Mouse (Mus musculus): ENCODE data around the gene Ddah1. TPM values are rescaled to one million over a fixed set of nuclear protein-coding genes. Genes with fewer than 3 reads are reported as not detected.
A peak's percentile ranks its signal among the peaks of the same experiment; 100 is the strongest.

Ddah1 gene
- total and polyA plus RNA-seq, 2 experiments: 43.1 to 80.8 TPM

- TF ChIP-seq POLR2A (IDR thresholded peaks at IDR 0.05; ENCODE audit: extremely low read depth, insufficient read depth, low read length) (no peak), CTCF (IDR thresholded peaks at IDR 0.05; ENCODE audit: low read depth, low read length) (no peak)
- Histone ChIP-seq H3K4me3 (ENCODE audit: insufficient read depth, low read depth, low read length) (no peak overlapping the region), H3K27ac (replicated peaks; ENCODE audit: insufficient read depth, low read depth, low read length) (no peak overlapping the region), H3K79me2 (ENCODE audit: control insufficient read depth, insufficient read depth, low read length) (peaks cover 26% of the 10 kb centered on the region; the same call in 1 of the 2 replicates), H3K4me1 (ENCODE audit: control insufficient read depth, insufficient read depth, low read length) (peaks cover 15% of the 10 kb centered on the region), H3K36me3 (ENCODE audit: control insufficient read depth, insufficient read depth, low read length) (no peaks in the 10 kb centered on the region), H3K27me3 (ENCODE audit: control insufficient read depth, insufficient read depth, low read length) (no peaks in the 10 kb centered on the region), H3K9ac (ENCODE audit: low read depth, low read length) (no peak overlapping the region)
- 81% methylated on average over 9 of the region's 9 CpGs for WGBS
- no peak for DNase-seq (ENCODE audit: extremely low read depth, low read depth, low spot score)
These were observed 14.9 kb downstream of the Ddah1 start for GRCm38 (mm10) chr3:145773384-145773783.

DNA sequence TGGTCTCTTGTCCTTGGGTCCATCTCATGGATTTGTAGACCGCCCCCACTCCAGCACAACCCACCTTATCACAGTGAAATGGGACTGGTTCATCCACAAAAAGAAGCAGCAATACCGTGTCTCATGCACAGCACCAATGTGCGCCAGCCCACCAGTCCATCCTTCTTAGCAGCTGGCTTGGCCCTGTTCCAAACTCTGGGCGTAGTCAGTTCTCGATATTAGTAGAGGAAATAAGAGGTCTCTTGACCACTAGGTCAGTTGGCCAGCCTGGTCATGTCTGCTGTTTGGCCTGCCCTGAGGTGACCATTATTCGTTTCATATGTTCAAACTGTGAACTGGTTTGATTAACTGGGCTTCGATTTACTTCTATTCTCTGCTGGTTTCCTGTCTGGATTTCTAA lies 15.9 kb downstream of the Ddah1 start:
- no peak overlapping the region for H3K9ac ChIP-seq (ENCODE audit: low read depth, low read length)
- no peak for DNase-seq (ENCODE audit: extremely low read depth, low read depth, low spot score)
- no peaks in the 10 kb centered on the region for H3K36me3 ChIP-seq (ENCODE audit: control insufficient read depth, insufficient read depth, low read length)
- 76% methylated on average over 7 of the region's 7 CpGs for WGBS
- H3K27me3 ChIP-seq (ENCODE audit: control insufficient read depth, insufficient read depth, low read length): no peaks in the 10 kb centered on the region
- peaks cover 21% of the 10 kb centered on the region for H3K4me1 ChIP-seq (ENCODE audit: control insufficient read depth, insufficient read depth, low read length)
- H3K27ac ChIP-seq (replicated peaks; ENCODE audit: insufficient read depth, low read depth, low read length): no peak overlapping the region
- no peak overlapping the region for H3K4me3 ChIP-seq (ENCODE audit: insufficient read depth, low read depth, low read length)
- H3K79me2 ChIP-seq (ENCODE audit: control insufficient read depth, insufficient read depth, low read length): peaks cover 23% of the 10 kb centered on the region; the same call in 1 of the 2 replicates
- no peak for TF ChIP-seq CTCF (IDR thresholded peaks at IDR 0.05; ENCODE audit: low read depth, low read length)
- no peak for TF ChIP-seq POLR2A (IDR thresholded peaks at IDR 0.05; ENCODE audit: extremely low read depth, insufficient read depth, low read length)

GRCm38 (mm10) chr3:145775236-145775635 lies 16.8 kb downstream of the Ddah1 start:
- Histone ChIP-seq H3K4me3 (ENCODE audit: insufficient read depth, low read depth, low read length) (no peak overlapping the region), H3K27ac (replicated peaks; ENCODE audit: insufficient read depth, low read depth, low read length) (no peak overlapping the region), H3K9ac (ENCODE audit: low read depth, low read length) (no peak overlapping the region), H3K4me1 (ENCODE audit: control insufficient read depth, insufficient read depth, low read length) (peaks cover 21% of the 10 kb centered on the region), H3K36me3 (ENCODE audit: control insufficient read depth, insufficient read depth, low read length) (no peaks in the 10 kb centered on the region), H3K79me2 (ENCODE audit: control insufficient read depth, insufficient read depth, low read length) (peaks cover 19% of the 10 kb centered on the region; the same call in 1 of the 2 replicates), H3K27me3 (ENCODE audit: control insufficient read depth, insufficient read depth, low read length) (no peaks in the 10 kb centered on the region)
- TF ChIP-seq POLR2A (IDR thresholded peaks at IDR 0.05; ENCODE audit: extremely low read depth, insufficient read depth, low read length): no peak
- no peak for TF ChIP-seq CTCF (IDR thresholded peaks at IDR 0.05; ENCODE audit: low read depth, low read length)
- no peak for DNase-seq (ENCODE audit: extremely low read depth, low read depth, low spot score)
- 76% methylated on average over 5 of the region's 5 CpGs for WGBS

DNA sequence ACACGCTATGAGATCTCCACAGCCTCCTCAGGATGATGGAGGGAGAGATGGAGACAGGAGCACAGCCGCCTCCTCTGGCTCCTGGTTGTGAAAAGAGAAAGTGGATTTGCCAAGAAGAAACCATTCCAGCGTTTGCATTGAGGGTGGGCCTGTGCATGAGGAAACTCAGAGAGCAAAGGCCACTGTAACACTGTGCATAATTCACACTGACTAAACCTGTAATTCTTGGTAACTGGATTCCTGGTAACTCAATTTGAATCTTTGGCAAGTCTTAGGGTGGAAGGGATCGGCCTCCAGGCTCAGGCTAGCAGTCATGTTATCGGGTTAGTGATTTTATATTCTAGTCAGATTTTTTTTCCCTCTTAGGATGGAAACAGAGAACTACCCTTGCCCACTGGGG lies 17.4 kb downstream of the Ddah1 start:
- Histone ChIP-seq H3K27me3 (ENCODE audit: control insufficient read depth, insufficient read depth, low read length) (no peaks in the 10 kb centered on the region), H3K4me1 (ENCODE audit: control insufficient read depth, insufficient read depth, low read length) (peaks cover 22% of the 10 kb centered on the region), H3K9ac (ENCODE audit: low read depth, low read length) (no peak overlapping the region), H3K79me2 (ENCODE audit: control insufficient read depth, insufficient read depth, low read length) (peaks cover 13% of the 10 kb centered on the region; the same call in 1 of the 2 replicates), H3K36me3 (ENCODE audit: control insufficient read depth, insufficient read depth, low read length) (no peaks in the 10 kb centered on the region), H3K4me3 (ENCODE audit: insufficient read depth, low read depth, low read length) (no peak overlapping the region), H3K27ac (replicated peaks; ENCODE audit: insufficient read depth, low read depth, low read length) (no peak overlapping the region)
- 36% methylated on average over 5 of the region's 5 CpGs for WGBS
- DNase-seq (ENCODE audit: extremely low read depth, low read depth, low spot score): peak; percentile 52
- TF ChIP-seq POLR2A (IDR thresholded peaks at IDR 0.05; ENCODE audit: extremely low read depth, insufficient read depth, low read length): no peak
- no peak for TF ChIP-seq CTCF (IDR thresholded peaks at IDR 0.05; ENCODE audit: low read depth, low read length)

GRCm38 (mm10) chr3:145777006-145777405 lies 18.5 kb downstream of the Ddah1 start:
- Histone ChIP-seq H3K4me3 (ENCODE audit: insufficient read depth, low read depth, low read length) (no peak overlapping the region), H3K4me1 (ENCODE audit: control insufficient read depth, insufficient read depth, low read length) (peaks cover 24% of the 10 kb centered on the region), H3K9ac (ENCODE audit: low read depth, low read length) (no peak overlapping the region), H3K27ac (replicated peaks; ENCODE audit: insufficient read depth, low read depth, low read length) (no peak overlapping the region), H3K79me2 (ENCODE audit: control insufficient read depth, insufficient read depth, low read length) (peaks cover 12% of the 10 kb centered on the region; the same call in 1 of the 2 replicates), H3K36me3 (ENCODE audit: control insufficient read depth, insufficient read depth, low read length) (no peaks in the 10 kb centered on the region), H3K27me3 (ENCODE audit: control insufficient read depth, insufficient read depth, low read length) (no peaks in the 10 kb centered on the region)
- DNase-seq (ENCODE audit: extremely low read depth, low read depth, low spot score): no peak
- no peak for TF ChIP-seq CTCF (IDR thresholded peaks at IDR 0.05; ENCODE audit: low read depth, low read length)
- TF ChIP-seq POLR2A (IDR thresholded peaks at IDR 0.05; ENCODE audit: extremely low read depth, insufficient read depth, low read length): no peak
- 97% methylated on average over 15 of the region's 15 CpGs for WGBS

DNA sequence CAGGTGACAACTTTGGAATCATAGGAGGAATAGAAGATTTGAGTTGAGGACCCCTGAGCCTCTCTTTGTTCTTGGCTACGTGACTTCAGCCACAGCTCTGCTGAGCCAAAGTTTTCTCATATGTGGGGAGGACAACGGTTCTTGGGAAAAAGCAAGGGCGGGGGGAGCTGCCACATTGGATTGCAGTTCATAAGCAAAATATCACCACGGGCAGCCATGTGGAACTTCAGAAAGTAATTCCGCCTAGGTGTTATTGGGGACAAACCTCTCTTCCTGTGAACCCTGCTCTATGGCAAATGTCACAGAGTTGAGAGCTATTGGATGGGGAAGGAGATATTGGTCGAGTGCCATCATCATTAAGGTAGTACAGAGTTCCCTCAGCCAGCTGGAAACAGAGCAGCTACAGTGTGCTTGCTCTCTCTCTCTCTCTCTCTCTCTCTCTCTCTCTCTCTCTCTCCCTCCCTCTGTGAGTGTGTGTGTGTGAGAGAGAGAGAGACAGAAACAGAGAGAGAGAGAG lies 20.0 kb downstream of the Ddah1 start:
- Histone ChIP-seq H3K27me3 (ENCODE audit: control insufficient read depth, insufficient read depth, low read length) (no peaks in the 10 kb centered on the region), H3K79me2 (ENCODE audit: control insufficient read depth, insufficient read depth, low read length) (peaks cover 5% of the 10 kb centered on the region; the same call in 1 of the 2 replicates), H3K9ac (ENCODE audit: low read depth, low read length) (no peak overlapping the region), H3K4me1 (ENCODE audit: control insufficient read depth, insufficient read depth, low read length) (peaks cover 24% of the 10 kb centered on the region), H3K4me3 (ENCODE audit: insufficient read depth, low read depth, low read length) (no peak overlapping the region), H3K36me3 (ENCODE audit: control insufficient read depth, insufficient read depth, low read length) (no peaks in the 10 kb centered on the region), H3K27ac (replicated peaks; ENCODE audit: insufficient read depth, low read depth, low read length) (no peak overlapping the region)
- 40% methylated on average over 6 of the region's 6 CpGs for WGBS
- peak; percentile 97 for DNase-seq (ENCODE audit: extremely low read depth, low read depth, low spot score)
- TF ChIP-seq CTCF (IDR thresholded peaks at IDR 0.05; ENCODE audit: low read depth, low read length) (no peak), POLR2A (IDR thresholded peaks at IDR 0.05; ENCODE audit: extremely low read depth, insufficient read depth, low read length) (no peak)
